Mouse (Mus musculus): ENCODE measurements around the gene Nat8f2. TPM values are rescaled to one million over a fixed set of nuclear protein-coding genes. Genes with fewer than 3 reads are reported as not detected.

Gene Nat8f2
- polyA plus RNA-seq, 1 experiment from 2014 or later: not detected

Other genes with a start within 250 kb of the Nat8f2 start
- gene Nat8f7, start 156.0 kb downstream of the Nat8f2 start, polyA plus RNA-seq (2015; fragmentation: Nextera tagmentation; extraction: Ambion mirVana): not detected in 2 replicates
- gene Nat8f3, start 103.4 kb downstream of the Nat8f2 start, polyA plus RNA-seq (2015; fragmentation: Nextera tagmentation; extraction: Ambion mirVana): 0.30 and 0.41 TPM in 2 replicates
- gene Nat8f6, start 48.2 kb downstream of the Nat8f2 start, polyA plus RNA-seq (2015; fragmentation: Nextera tagmentation; extraction: Ambion mirVana): not detected in 2 replicates
- gene Nat8f5, start 48.2 kb downstream of the Nat8f2 start, polyA plus RNA-seq (2015; fragmentation: Nextera tagmentation; extraction: Ambion mirVana): 0.22 TPM in 1 of 2 replicates, not detected in the other
- not detected in 2 replicates for gene Nat8, start 37.1 kb downstream of the Nat8f2 start, polyA plus RNA-seq (2015; fragmentation: Nextera tagmentation; extraction: Ambion mirVana)
- 7.0 TPM in 2 replicates for gene Nat8f4, start 35.7 kb upstream of the Nat8f2 start, polyA plus RNA-seq (2015; fragmentation: Nextera tagmentation; extraction: Ambion mirVana)
- 41.0 and 52.0 TPM in 2 replicates for gene Tprkb, start 42.7 kb upstream of the Nat8f2 start, polyA plus RNA-seq (2015; fragmentation: Nextera tagmentation; extraction: Ambion mirVana)
- gene Nat8f1, start 46.5 kb upstream of the Nat8f2 start, polyA plus RNA-seq (2015; fragmentation: Nextera tagmentation; extraction: Ambion mirVana): 14.0 and 15.7 TPM in 2 replicates
- 50.9 and 51.3 TPM in 2 replicates for gene Dusp11, start 92.5 kb upstream of the Nat8f2 start, polyA plus RNA-seq (2015; fragmentation: Nextera tagmentation; extraction: Ambion mirVana)
- not detected in 2 replicates for gene Figla, start 147.0 kb upstream of the Nat8f2 start, polyA plus RNA-seq (2015; fragmentation: Nextera tagmentation; extraction: Ambion mirVana)
- gene Add2, start 159.5 kb upstream of the Nat8f2 start, polyA plus RNA-seq (2015; fragmentation: Nextera tagmentation; extraction: Ambion mirVana): 200 and 208 TPM in 2 replicates